Mouse (Mus musculus): Measurements from ENCODE around the gene Kank1.

Kank1 gene

GRCm38 (mm10) chr19:25365698-25366097 lies 128.9 kb downstream of the Kank1 start:
- DNase-seq (ENCODE audit: low read depth, low spot score): no peak

- no peak for DNase-seq (ENCODE audit: low read depth, low spot score)
Observed at GRCm38 (mm10) chr19:25366620-25367019, 129.8 kb downstream of the Kank1 start.

GRCm38 (mm10) chr19:25370428-25370827 lies 133.7 kb downstream of the Kank1 start:
- no peak for DNase-seq (ENCODE audit: low read depth, low spot score)

GRCm38 (mm10) chr19:25372794-25373193 lies 136.0 kb downstream of the Kank1 start:
- no peak for DNase-seq (ENCODE audit: low read depth, low spot score)

GRCm38 (mm10) chr19:25373594-25373993 lies 136.8 kb downstream of the Kank1 start:
- no peak for DNase-seq (ENCODE audit: low read depth, low spot score)

- DNase-seq (ENCODE audit: low read depth, low spot score): no peak
Observed at GRCm38 (mm10) chr19:25374191-25374590, 137.4 kb downstream of the Kank1 start.

- DNase-seq (ENCODE audit: low read depth, low spot score): no peak
Observed at GRCm38 (mm10) chr19:25374926-25375325, 138.2 kb downstream of the Kank1 start.

- no peak for DNase-seq (ENCODE audit: low read depth, low spot score)
Observed at GRCm38 (mm10) chr19:25376871-25377270, 140.1 kb downstream of the Kank1 start.

GRCm38 (mm10) chr19:25380675-25381074 lies 143.9 kb downstream of the Kank1 start:
- no peak for DNase-seq (ENCODE audit: low read depth, low spot score)

GRCm38 (mm10) chr19:25381972-25382371 lies 145.2 kb downstream of the Kank1 start:
- DNase-seq (ENCODE audit: low read depth, low spot score): no peak

GRCm38 (mm10) chr19:25382494-25382893 lies 145.7 kb downstream of the Kank1 start:
- no peak for DNase-seq (ENCODE audit: low read depth, low spot score)

- DNase-seq (ENCODE audit: low read depth, low spot score): no peak
Observed at GRCm38 (mm10) chr19:25383386-25384146, 146.8 kb downstream of the Kank1 start.

- DNase-seq (ENCODE audit: low read depth, low spot score): no peak
Observed at GRCm38 (mm10) chr19:25385981-25386380, 149.2 kb downstream of the Kank1 start.

GRCm38 (mm10) chr19:25386679-25387470 lies 150.1 kb downstream of the Kank1 start:
- DNase-seq (ENCODE audit: low read depth, low spot score): no peak

- DNase-seq (ENCODE audit: low read depth, low spot score): no peak
Observed at GRCm38 (mm10) chr19:25387902-25388301, 151.1 kb downstream of the Kank1 start.

- no peak for DNase-seq (ENCODE audit: low read depth, low spot score)
Observed at GRCm38 (mm10) chr19:25392135-25392534, 155.4 kb downstream of the Kank1 start.

- DNase-seq (ENCODE audit: low read depth, low spot score): no peak
Observed at GRCm38 (mm10) chr19:25395035-25395434, 158.3 kb downstream of the Kank1 start.

GRCm38 (mm10) chr19:25396709-25397266 lies 160.0 kb downstream of the Kank1 start:
- no peak for DNase-seq (ENCODE audit: low read depth, low spot score)

- no peak for DNase-seq (ENCODE audit: low read depth, low spot score)
Observed at GRCm38 (mm10) chr19:25399511-25400211, 162.9 kb downstream of the Kank1 start.

- no peak for DNase-seq (ENCODE audit: low read depth, low spot score)
Observed at GRCm38 (mm10) chr19:25400212-25400913, 163.6 kb downstream of the Kank1 start.

GRCm38 (mm10) chr19:25401521-25401920 lies 164.7 kb downstream of the Kank1 start:
- no peak for DNase-seq (ENCODE audit: low read depth, low spot score)

Data from CD4-positive, CD25-positive, alpha-beta regulatory T cell, adult 2 months (primary cell).